Mouse (Mus musculus): ENCODE measurements at regions not wholly inside any gene's neighbourhood (a gene's known extent, or its start where the extent isn't known, plus 50 kb on each side); places are given as distances from the start of the nearest gene placed in this dataset.

DNA sequence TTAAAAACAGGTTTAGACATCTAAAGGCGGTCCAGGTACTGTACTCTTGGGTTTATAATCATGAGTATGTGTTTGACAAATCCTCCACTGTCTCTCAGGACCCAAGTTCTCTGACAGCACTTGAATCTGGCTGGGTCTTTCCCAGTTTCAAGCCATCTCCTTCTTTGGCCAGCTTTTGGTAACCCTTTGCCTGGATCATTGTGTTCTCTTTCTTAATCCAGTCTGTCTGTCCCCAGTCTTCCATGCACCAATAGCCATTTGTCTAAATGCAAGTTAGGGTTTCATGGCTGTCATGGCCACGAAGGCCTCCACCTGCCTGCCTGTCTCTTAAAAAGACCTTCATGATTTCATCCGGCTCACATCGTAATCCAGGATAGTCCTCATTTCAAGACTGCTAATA, 71.8 kb downstream of the Cyp26a1 start:
- TF ChIP-seq CTCF (IDR thresholded peaks at IDR 0.05; ENCODE audit: low read depth, low read length) (no peak), GATA1 (IDR thresholded peaks at IDR 0.05; ENCODE audit: borderline replicate concordance, low read length) (no peak)

All from G1E (cell line).